Mouse (Mus musculus) forelimb bud, embryonic 11.5 days (tissue): ENCODE measurements at regions not wholly inside any gene's neighbourhood (a gene's known extent, or its start where the extent isn't known, plus 50 kb on each side); places are given as distances from the start of the nearest gene placed in this dataset.

Experiments used
- DNase-seq: peaks from one replicate; pipeline ENCODE4 v3.0.0-alpha.2; 2012; ENCODE audit warnings: low read depth, low spot score

GRCm38 (mm10) chr7:137748936-137749335 is 311.5 kb downstream of the Glrx3 start:
- DNase-seq = no peak

- no peak for DNase-seq
Measured at GRCm38 (mm10) chr7:137750741-137751140, 313.3 kb downstream of the Glrx3 start.

GRCm38 (mm10) chr7:137751151-137751859 is 313.9 kb downstream of the Glrx3 start:
- no peak for DNase-seq

- DNase-seq = no peak
Measured at GRCm38 (mm10) chr7:137765961-137766360, 328.5 kb downstream of the Glrx3 start.

GRCm38 (mm10) chr7:137766721-137767120 is 329.3 kb downstream of the Glrx3 start:
- no peak for DNase-seq

- DNase-seq = no peak
Measured at GRCm38 (mm10) chr7:137773051-137773964, 335.9 kb downstream of the Glrx3 start.

GRCm38 (mm10) chr7:137773965-137774310 is 336.5 kb downstream of the Glrx3 start:
- no peak for DNase-seq

GRCm38 (mm10) chr7:137783954-137784353 is 346.5 kb downstream of the Glrx3 start:
- peak; percentile 47 for DNase-seq

GRCm38 (mm10) chr7:137805361-137805760 is 367.9 kb downstream of the Glrx3 start:
- peak; percentile 14 for DNase-seq

GRCm38 (mm10) chr7:137812839-137813238 is 375.4 kb downstream of the Glrx3 start:
- DNase-seq = no peak

- no peak for DNase-seq
Measured at GRCm38 (mm10) chr7:137840520-137840919, 403.1 kb downstream of the Glrx3 start.

- no peak for DNase-seq
Measured at GRCm38 (mm10) chr7:137841044-137841443, 403.6 kb downstream of the Glrx3 start.

- DNase-seq = peak; percentile 16
Measured at GRCm38 (mm10) chr7:137841456-137842100, 404.2 kb downstream of the Glrx3 start.

GRCm38 (mm10) chr7:137847856-137848255 is 410.4 kb downstream of the Glrx3 start:
- DNase-seq = no peak

GRCm38 (mm10) chr7:137851061-137851460 is 413.6 kb downstream of the Glrx3 start:
- peak; percentile 66 for DNase-seq

- no peak for DNase-seq
Measured at GRCm38 (mm10) chr7:137859681-137860080, 422.3 kb downstream of the Glrx3 start.

- DNase-seq = no peak
Measured at GRCm38 (mm10) chr7:137860520-137860919, 423.1 kb downstream of the Glrx3 start.

- no peak for DNase-seq
Measured at GRCm38 (mm10) chr7:137864912-137865311, 427.5 kb downstream of the Glrx3 start.

GRCm38 (mm10) chr7:137865457-137865856 is 428.0 kb downstream of the Glrx3 start:
- DNase-seq = no peak

- no peak for DNase-seq
Measured at GRCm38 (mm10) chr7:137866880-137867279, 429.5 kb downstream of the Glrx3 start.

- DNase-seq = no peak
Measured at GRCm38 (mm10) chr7:137868501-137868900, 431.1 kb downstream of the Glrx3 start.

- no peak for DNase-seq
Measured at GRCm38 (mm10) chr7:137875306-137875705, 437.9 kb downstream of the Glrx3 start.
